Mouse (Mus musculus) ES-Bruce4 (cell line): ENCODE measurements at regions not wholly inside any gene's neighbourhood (a gene's known extent, or its start where the extent isn't known, plus 50 kb on each side); places are given as distances from the start of the nearest gene placed in this dataset.

Source experiments
- H3K27ac ChIP-seq: 2 replicates; pipeline ENCODE4 v1.5.1; 2012; ENCODE audit warnings: low read length, inconsistent platforms; ENCODE audit not compliant: insufficient read depth
- H3K27me3 ChIP-seq: 2 replicates; pipeline ENCODE4 v1.6.1; 2012; ENCODE audit warnings: mild to moderate bottlenecking, low read length, inconsistent platforms; ENCODE audit not compliant: control insufficient read depth, poor library complexity, insufficient read depth, severe bottlenecking
- H3K36me3 ChIP-seq: 2 replicates; pipeline ENCODE4 v1.6.1; 2012; ENCODE audit warnings: inconsistent platforms, mild to moderate bottlenecking, low read length, moderate library complexity; ENCODE audit not compliant: control insufficient read depth, poor library complexity, insufficient read depth, severe bottlenecking
- H3K4me1 ChIP-seq: one replicate; pipeline ENCODE4 v1.8.1; 2011; ENCODE audit warnings: low read length; ENCODE audit not compliant: control insufficient read depth, insufficient read depth
- H3K4me3 ChIP-seq: 2 replicates; pipeline ENCODE4 v1.5.1; 2011; ENCODE audit warnings: low read depth, mild to moderate bottlenecking, low read length
- H3K9ac ChIP-seq: 2 replicates; pipeline ENCODE4 v1.6.1; 2012; ENCODE audit warnings: low read depth, mild to moderate bottlenecking, inconsistent platforms; ENCODE audit not compliant: poor library complexity, severe bottlenecking
- H3K9me3 ChIP-seq: replicated peaks from 2 replicates; pipeline ENCODE4 v1.6.1; 2012; ENCODE audit warnings: mild to moderate bottlenecking, low read length, inconsistent platforms; ENCODE audit not compliant: control insufficient read depth, poor library complexity, insufficient read depth, severe bottlenecking
- CTCF ChIP-seq: IDR thresholded peaks from one replicate; pipeline ENCODE4 v1.8.1; 2011; ENCODE audit warnings: low read depth, low read length
- EP300 ChIP-seq: IDR thresholded peaks from 2 replicates; pipeline ENCODE4 v1.6.1; 2011; ENCODE audit warnings: low read depth, low read length; ENCODE audit not compliant: insufficient read depth
- POLR2A ChIP-seq: IDR thresholded peaks from one replicate; pipeline ENCODE4 v1.8.1; 2011; ENCODE audit warnings: low read length; ENCODE audit not compliant: insufficient read depth

- Histone ChIP-seq H3K27me3 (no peaks in the 10 kb centered on the region), H3K36me3 (no peaks in the 10 kb centered on the region), H3K4me1 (no peaks in the 10 kb centered on the region), H3K9ac (no peak overlapping the region), H3K27ac (no peak overlapping the region), H3K9me3 (no peaks in the 10 kb centered on the region), H3K4me3 (no peak overlapping the region)
- TF ChIP-seq CTCF (no peak), EP300 (no peak)
Observed at GRCm38 (mm10) chr10:96399636-96400400, 217.0 kb upstream of the Btg1 start.

- H3K9me3 ChIP-seq, result no peaks in the 10 kb centered on the region
- no peak overlapping the region for H3K4me3 ChIP-seq
- no peaks in the 10 kb centered on the region for H3K27me3 ChIP-seq
- H3K9ac ChIP-seq, result no peak overlapping the region
- TF ChIP-seq POLR2A, result no peak
- TF ChIP-seq CTCF, result no peak
- no peak for TF ChIP-seq EP300
- no peaks in the 10 kb centered on the region for H3K36me3 ChIP-seq
- H3K27ac ChIP-seq, result no peak overlapping the region
- H3K4me1 ChIP-seq, result no peaks in the 10 kb centered on the region
Observed at GRCm38 (mm10) chr10:96400793-96401192, 216.0 kb upstream of the Btg1 start.

- Histone ChIP-seq H3K27me3 (no peaks in the 10 kb centered on the region), H3K9me3 (no peaks in the 10 kb centered on the region), H3K4me1 (no peaks in the 10 kb centered on the region), H3K36me3 (no peaks in the 10 kb centered on the region), H3K9ac (no peak overlapping the region), H3K27ac (no peak overlapping the region), H3K4me3 (no peak overlapping the region)
- TF ChIP-seq CTCF (no peak), EP300 (no peak), POLR2A (no peak)
Observed at GRCm38 (mm10) chr10:96406306-96406705, 210.5 kb upstream of the Btg1 start.

DNA sequence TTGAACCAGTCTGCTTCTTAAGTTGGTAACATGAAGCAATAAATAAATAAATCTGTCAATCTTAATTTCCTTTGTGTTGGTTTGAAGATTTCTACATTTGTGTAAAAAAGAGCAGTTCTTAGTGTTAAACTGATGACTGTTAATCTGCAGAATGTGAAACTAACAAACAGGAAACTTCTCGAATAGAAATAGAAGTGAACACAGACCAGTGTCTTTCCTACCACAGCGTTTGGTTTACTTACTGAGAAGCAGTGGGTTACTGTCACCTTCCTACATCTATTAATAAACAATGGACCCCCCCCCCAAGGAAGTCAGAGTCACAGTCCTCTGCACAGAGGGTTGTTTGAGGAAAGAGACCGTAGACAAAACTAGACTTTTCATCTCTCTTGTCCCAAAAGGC, 209.0 kb upstream of the Btg1 start:
- Histone ChIP-seq H3K9me3 (no peaks in the 10 kb centered on the region), H3K27ac (no peak overlapping the region), H3K4me1 (no peaks in the 10 kb centered on the region), H3K4me3 (no peak overlapping the region), H3K36me3 (no peaks in the 10 kb centered on the region), H3K9ac (no peak overlapping the region), H3K27me3 (no peaks in the 10 kb centered on the region)
- no peak for TF ChIP-seq CTCF
- TF ChIP-seq POLR2A, result no peak
- TF ChIP-seq EP300, result no peak

DNA sequence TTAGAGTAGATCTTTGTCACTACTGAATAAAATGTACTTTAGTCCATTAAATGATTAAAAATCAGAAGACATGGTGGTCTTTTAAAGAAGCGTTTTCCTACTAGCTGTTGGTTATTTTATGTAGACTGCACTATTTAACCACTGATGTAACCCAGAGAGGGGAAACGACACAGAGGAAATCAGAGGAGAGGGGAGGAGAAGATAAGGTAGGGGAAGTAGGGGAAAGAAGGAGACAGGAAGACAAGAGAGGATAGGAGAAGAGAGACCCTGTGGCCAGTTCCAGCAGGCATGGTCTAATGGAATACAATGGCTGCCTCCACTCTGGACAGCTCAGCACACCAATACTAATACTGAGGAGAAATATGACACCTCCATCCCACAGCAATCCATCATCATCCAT, 208.6 kb upstream of the Btg1 start:
- Histone ChIP-seq H3K4me1 (no peaks in the 10 kb centered on the region), H3K36me3 (no peaks in the 10 kb centered on the region), H3K9ac (no peak overlapping the region), H3K27me3 (no peaks in the 10 kb centered on the region), H3K9me3 (no peaks in the 10 kb centered on the region), H3K4me3 (no peak overlapping the region), H3K27ac (no peak overlapping the region)
- TF ChIP-seq EP300, result no peak
- no peak for TF ChIP-seq POLR2A
- TF ChIP-seq CTCF, result no peak

- Histone ChIP-seq H3K4me3 (no peak overlapping the region), H3K27me3 (no peaks in the 10 kb centered on the region)
Observed at GRCm38 (mm10) chr10:96410028-96410427, 206.8 kb upstream of the Btg1 start.

More at GRCm38 (mm10) chr10:96410028-96410427, 206.8 kb upstream of the Btg1 start:
- TF ChIP-seq POLR2A (no peak), CTCF (no peak), EP300 (no peak)
- no peaks in the 10 kb centered on the region for H3K36me3 ChIP-seq
- H3K4me1 ChIP-seq, result no peaks in the 10 kb centered on the region
- peaks cover 7% of the 10 kb centered on the region; the same call in 1 of the 2 replicates for H3K9me3 ChIP-seq
- H3K27ac ChIP-seq, result no peak overlapping the region
- no peak overlapping the region for H3K9ac ChIP-seq
